Mouse (Mus musculus) lung, postnatal 0 days (tissue): Measurements from ENCODE around the gene Sit1.

ENCODE experiments used
- CTCF ChIP-seq: IDR thresholded peaks from 2 replicates; pipeline ENCODE4 v1.5.1; 2016; ENCODE audit warnings: antibody characterized with exemption, mild to moderate bottlenecking
- EP300 ChIP-seq: IDR thresholded peaks from 2 replicates; pipeline ENCODE4 v1.6.1; 2016; ENCODE audit warnings: antibody characterized with exemption, mild to moderate bottlenecking, control low read depth

- TF ChIP-seq EP300 (no peak), CTCF (no peak)
Observed at GRCm38 (mm10) chr4:43533270-43533669, 49.7 kb upstream of the Sit1 start.
